Mouse (Mus musculus) intestine, postnatal 0 days (tissue): ENCODE measurements around the gene Rps16. TPM values are rescaled to one million over a fixed set of nuclear protein-coding genes. Genes with fewer than 3 reads are reported as not detected.

Experiments used
- ATAC-seq: fragments of 200-750 bp; cut with Nextera tagmentation; 2 replicates; pipeline ENCODE4 v1.8.0; 2017; ENCODE audit warnings: mild to moderate bottlenecking, moderate TSS enrichment, moderate library complexity
- H3K27ac ChIP-seq: fragments of 300-500 bp; sonication (generic); 2 replicates; pipeline ENCODE4 v1.5.1; 2014; ENCODE audit warnings: mild to moderate bottlenecking, low read depth, low read length, moderate library complexity
- H3K27me3 ChIP-seq: fragments of 300-500 bp; sonication (generic); replicated peaks from 2 replicates; pipeline ENCODE4 v1.6.1; 2014; ENCODE audit warnings: low read length, mixed read lengths; ENCODE audit not compliant: control insufficient read depth, insufficient read depth
- H3K36me3 ChIP-seq: fragments of 300-500 bp; sonication (generic); 2 replicates; pipeline ENCODE4 v1.6.1; 2014; ENCODE audit warnings: mild to moderate bottlenecking, moderate library complexity; ENCODE audit not compliant: control insufficient read depth, insufficient read depth
- H3K4me1 ChIP-seq: fragments of 300-500 bp; sonication (generic); replicated peaks from 2 replicates; pipeline ENCODE4 v1.6.1; 2014; ENCODE audit warnings: antibody characterized with exemption, low read length, mixed read lengths; ENCODE audit not compliant: control insufficient read depth, insufficient read depth
- H3K4me2 ChIP-seq: fragments of 300-500 bp; sonication (generic); replicated peaks from 2 replicates; pipeline ENCODE4 v1.6.1; 2014; ENCODE audit warnings: low read depth, mild to moderate bottlenecking, moderate library complexity
- H3K4me3 ChIP-seq: fragments of 300-500 bp; sonication (generic); 2 replicates; pipeline ENCODE4 v1.5.1; 2014; ENCODE audit warnings: low read depth, low read length
- H3K9ac ChIP-seq: fragments of 300-500 bp; sonication (generic); 2 replicates; pipeline ENCODE4 v1.6.1; 2014; ENCODE audit warnings: mild to moderate bottlenecking, low read depth, low read length
- H3K9me3 ChIP-seq: fragments of 300-500 bp; sonication (generic); 2 replicates; pipeline ENCODE4 v1.6.1; 2016; ENCODE audit warnings: mixed run types; ENCODE audit not compliant: control insufficient read depth
- CTCF ChIP-seq: sonication (generic); IDR thresholded peaks from 2 replicates; pipeline ENCODE4 v1.5.1; 2016; ENCODE audit warnings: low read depth, mild to moderate bottlenecking, control low read depth, antibody characterized with exemption, moderate library complexity
- WGBS: fragments of 180-500 bp; shearing (Covaris S2); extraction: QIAGEN DNeasy Blood & Tissue Kit; methylation state at CpG from one replicate; pipeline ENCODE4 v1.1.7; 2014; 5-methylcytosine and 5-hydroxymethylcytosine counted together
- polyA plus RNA-seq: library from polyadenylated mRNA; unstranded; fragments of >200 nt; fragmentation: Nextera tagmentation; extraction: Ambion mirVana; gene quantifications from 2 replicates; pipeline ENCODE4 v1.2.1, GENCODE M21; 2015

Gene Rps16
- polyA plus RNA-seq, 1 experiment from 2014 or later, result 695 TPM

- H3K9ac ChIP-seq, result no peak overlapping the region
- peak; percentile 39; the same call in 1 of the 2 replicates for TF ChIP-seq CTCF
- no peak overlapping the region for H3K4me2 ChIP-seq
- no peak for ATAC-seq
- H3K27me3 ChIP-seq, result no peaks in the 10 kb centered on the region
- no peak overlapping the region for H3K4me3 ChIP-seq
- H3K36me3 ChIP-seq, result peaks cover 94% of the 10 kb centered on the region
- WGBS, result 82% methylated on average over 4 of the region's 4 CpGs
- H3K4me1 ChIP-seq, result no peaks in the 10 kb centered on the region
- no peak overlapping the region for H3K27ac ChIP-seq
- no peaks in the 10 kb centered on the region for H3K9me3 ChIP-seq
Measured at GRCm38 (mm10) chr7:28326457-28326856, 24.0 kb upstream of the Rps16 start.

- no peak for ATAC-seq
- no peaks in the 10 kb centered on the region for H3K9me3 ChIP-seq
- H3K9ac ChIP-seq, result no peak overlapping the region
- H3K4me2 ChIP-seq, result no peak overlapping the region
- H3K27ac ChIP-seq, result no peak overlapping the region; the same call in 1 of the 2 replicates
- no peak for TF ChIP-seq CTCF
- no peaks in the 10 kb centered on the region for H3K27me3 ChIP-seq
- no peak overlapping the region for H3K4me3 ChIP-seq
- peaks cover 79% of the 10 kb centered on the region for H3K36me3 ChIP-seq
- 92% methylated on average over 2 of the region's 2 CpGs for WGBS
- H3K4me1 ChIP-seq, result no peaks in the 10 kb centered on the region
Measured at GRCm38 (mm10) chr7:28328260-28328659, 22.2 kb upstream of the Rps16 start.

- H3K4me3 ChIP-seq, result no peak overlapping the region
- no peak overlapping the region for H3K27ac ChIP-seq
- no peak for TF ChIP-seq CTCF
- no peak for ATAC-seq
- no peak overlapping the region for H3K4me2 ChIP-seq
- H3K27me3 ChIP-seq, result no peaks in the 10 kb centered on the region
- WGBS, result 88% methylated on average over 4 of the region's 4 CpGs
- no peaks in the 10 kb centered on the region for H3K9me3 ChIP-seq
- H3K4me1 ChIP-seq, result no peaks in the 10 kb centered on the region; the same call in 1 of the 2 replicates
- H3K36me3 ChIP-seq, result peaks cover 30% of the 10 kb centered on the region
- H3K9ac ChIP-seq, result no peak overlapping the region
Measured at GRCm38 (mm10) chr7:28334534-28334933, 15.9 kb upstream of the Rps16 start.

- ATAC-seq, result no peak
- no peaks in the 10 kb centered on the region; the same call in 1 of the 2 replicates for H3K4me1 ChIP-seq
- WGBS, result 93% methylated on average over 2 of the region's 2 CpGs
- no peak overlapping the region for H3K27ac ChIP-seq
- no peak for TF ChIP-seq CTCF
- no peak overlapping the region for H3K9ac ChIP-seq
- H3K9me3 ChIP-seq, result no peaks in the 10 kb centered on the region
- peaks cover 20% of the 10 kb centered on the region for H3K36me3 ChIP-seq
- no peak overlapping the region for H3K4me2 ChIP-seq
- H3K4me3 ChIP-seq, result no peak overlapping the region
- H3K27me3 ChIP-seq, result no peaks in the 10 kb centered on the region
Measured at GRCm38 (mm10) chr7:28335471-28335870, 15.0 kb upstream of the Rps16 start.

- peak within 1 kb of the TSS; percentile 87 for H3K4me3 ChIP-seq
- TF ChIP-seq CTCF, result peak; percentile 24; the same call in 1 of the 2 replicates
- no peaks in the 10 kb centered on the region; the same call in none of the 2 replicates for H3K4me1 ChIP-seq
- peaks cover 10% of the 10 kb centered on the region for H3K36me3 ChIP-seq
- no peaks in the 10 kb centered on the region for H3K9me3 ChIP-seq
- H3K4me2 ChIP-seq, result peak within 1 kb of the TSS; percentile 70
- under 1% methylated on average over 77 of the region's 77 CpGs for WGBS
- H3K27me3 ChIP-seq, result no peaks in the 10 kb centered on the region
- peak; percentile 97 for ATAC-seq
- peak within 1 kb of the TSS; percentile 92 for H3K9ac ChIP-seq
- H3K27ac ChIP-seq, result peak within 1 kb of the TSS; percentile 89
Measured at GRCm38 (mm10) chr7:28338108-28338998, 12.1 kb upstream of the Rps16 start, which contains the start of gene Supt5. Supt5 (minus strand) TSS chr7:28338746.

- Histone ChIP-seq H3K9ac (0 out of 2 replicates have a peak overlapping the region, but pooled peaks have one; percentile 92), H3K4me1 (no peaks in the 10 kb centered on the region; the same call in none of the 2 replicates), H3K27me3 (no peaks in the 10 kb centered on the region), H3K27ac (peak overlapping the region; percentile 89), H3K36me3 (peaks cover 6% of the 10 kb centered on the region; the same call in 1 of the 2 replicates), H3K9me3 (no peaks in the 10 kb centered on the region), H3K4me3 (peak overlapping the region; percentile 87), H3K4me2 (peak overlapping the region; percentile 70)
- peak; percentile 45 for TF ChIP-seq CTCF
- WGBS, result 71% methylated on average over 19 of the region's 19 CpGs
- no peak for ATAC-seq
Measured at GRCm38 (mm10) chr7:28339213-28339917, 11.1 kb upstream of the Rps16 start.
